Mouse (Mus musculus): ENCODE results near the gene Pibf1.

The Pibf1 gene

GRCm38 (mm10) chr14:99099267-99099966, at the start of gene Pibf1, which contains the start of gene Dis3:
Pibf1 (plus strand) TSS chr14:99099424.
Dis3 (minus strand) TSS chr14:99099770.
- peak; percentile 98 for DNase-seq (ENCODE audit: low read depth, low spot score)

- DNase-seq (ENCODE audit: low read depth, low spot score) = no peak
These were observed 40.2 kb upstream of the Pibf1 start for GRCm38 (mm10) chr14:99058959-99059586.

GRCm38 (mm10) chr14:99060616-99061015, 38.6 kb upstream of the Pibf1 start:
- no peak for DNase-seq (ENCODE audit: low read depth, low spot score)

GRCm38 (mm10) chr14:99063091-99063490, 36.1 kb upstream of the Pibf1 start:
- DNase-seq (ENCODE audit: low read depth, low spot score) = no peak

GRCm38 (mm10) chr14:99071146-99071545, 28.1 kb upstream of the Pibf1 start:
- DNase-seq (ENCODE audit: low read depth, low spot score) = no peak

- no peak for DNase-seq (ENCODE audit: low read depth, low spot score)
These were observed 10.3 kb upstream of the Pibf1 start for GRCm38 (mm10) chr14:99088947-99089346.

GRCm38 (mm10) chr14:99099967-99100587, 853 bp downstream of the Pibf1 start:
- DNase-seq (ENCODE audit: low read depth, low spot score) = no peak

GRCm38 (mm10) chr14:99103050-99103449, 3.8 kb downstream of the Pibf1 start:
- no peak for DNase-seq (ENCODE audit: low read depth, low spot score)

GRCm38 (mm10) chr14:99104542-99105123, 5.4 kb downstream of the Pibf1 start:
- no peak for DNase-seq (ENCODE audit: low read depth, low spot score)

- no peak for DNase-seq (ENCODE audit: low read depth, low spot score)
These were observed 7.4 kb downstream of the Pibf1 start for GRCm38 (mm10) chr14:99106671-99107070.

GRCm38 (mm10) chr14:99107631-99108187, 8.5 kb downstream of the Pibf1 start:
- peak; percentile 80 for DNase-seq (ENCODE audit: low read depth, low spot score)

- no peak for DNase-seq (ENCODE audit: low read depth, low spot score)
These were observed 9.5 kb downstream of the Pibf1 start for GRCm38 (mm10) chr14:99108762-99109161.

GRCm38 (mm10) chr14:99117576-99117975, 18.4 kb downstream of the Pibf1 start:
- DNase-seq (ENCODE audit: low read depth, low spot score) = no peak

GRCm38 (mm10) chr14:99121584-99122339, 22.5 kb downstream of the Pibf1 start:
- DNase-seq (ENCODE audit: low read depth, low spot score) = no peak

GRCm38 (mm10) chr14:99124076-99124475, 24.9 kb downstream of the Pibf1 start:
- no peak for DNase-seq (ENCODE audit: low read depth, low spot score)

GRCm38 (mm10) chr14:99126713-99127112, 27.5 kb downstream of the Pibf1 start:
- no peak for DNase-seq (ENCODE audit: low read depth, low spot score)

GRCm38 (mm10) chr14:99127509-99127908, 28.3 kb downstream of the Pibf1 start:
- DNase-seq (ENCODE audit: low read depth, low spot score) = no peak

GRCm38 (mm10) chr14:99129050-99129449, 29.8 kb downstream of the Pibf1 start:
- DNase-seq (ENCODE audit: low read depth, low spot score) = no peak

GRCm38 (mm10) chr14:99134048-99134447, 34.8 kb downstream of the Pibf1 start:
- no peak for DNase-seq (ENCODE audit: low read depth, low spot score)

GRCm38 (mm10) chr14:99135761-99136160, 36.5 kb downstream of the Pibf1 start:
- DNase-seq (ENCODE audit: low read depth, low spot score) = no peak

- DNase-seq (ENCODE audit: low read depth, low spot score) = no peak
These were observed 37.1 kb downstream of the Pibf1 start for GRCm38 (mm10) chr14:99136297-99136696.

Measured in ES-CJ7 (cell line).